Mouse (Mus musculus) lung, postnatal 10 days (tissue): ENCODE results near the gene Cln5.

ENCODE experiments used
- DNase-seq: peaks from one replicate; pipeline ENCODE4 v3.0.0; 2021

Gene Cln5

DNA sequence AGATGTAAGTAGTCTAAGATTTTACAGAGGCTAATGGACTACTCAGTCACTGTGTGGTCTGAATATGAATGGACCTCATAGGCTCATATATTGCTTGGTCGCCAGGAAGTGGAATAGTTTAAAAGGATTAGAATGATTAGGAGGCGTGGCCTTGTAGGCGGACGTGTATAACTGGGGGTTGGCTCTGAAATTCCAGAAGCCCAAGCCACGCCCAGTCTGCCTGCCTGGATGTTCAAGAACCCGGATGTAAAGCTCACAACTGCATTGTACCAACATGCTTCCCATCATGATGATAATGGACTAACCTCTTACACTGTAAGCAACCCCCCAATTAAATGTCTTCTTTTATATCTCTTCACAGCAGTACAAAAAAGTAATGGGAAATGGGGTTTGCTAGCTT lies 55.7 kb downstream of the Cln5 start:
- DNase-seq, result no peak
